Mouse (Mus musculus) splenic B cell, adult 2 months (primary cell): ENCODE measurements around the gene Bdnf.

Experiments used
- DNase-seq: peaks from one replicate; pipeline ENCODE4 v3.0.0-alpha.2; 2011; ENCODE audit warnings: low read depth, low spot score
- H3K27me3 ChIP-seq: 2 replicates; pipeline ENCODE4 v1.6.1; 2012; ENCODE audit warnings: mild to moderate bottlenecking, low read length, moderate library complexity, mixed read lengths; ENCODE audit not compliant: control insufficient read depth, poor library complexity, insufficient read depth, severe bottlenecking
- H3K36me3 ChIP-seq: 2 replicates; pipeline ENCODE4 v1.6.1; 2012; ENCODE audit warnings: mild to moderate bottlenecking, low read length, moderate library complexity, mixed read lengths; ENCODE audit not compliant: control insufficient read depth, poor library complexity, insufficient read depth, severe bottlenecking

Bdnf gene

GRCm38 (mm10) chr2:109734666-109735065 lies 60.2 kb downstream of the Bdnf start:
- Histone ChIP-seq H3K27me3 (no peaks in the 10 kb centered on the region), H3K36me3 (no peaks in the 10 kb centered on the region)
- DNase-seq, result no peak

DNA sequence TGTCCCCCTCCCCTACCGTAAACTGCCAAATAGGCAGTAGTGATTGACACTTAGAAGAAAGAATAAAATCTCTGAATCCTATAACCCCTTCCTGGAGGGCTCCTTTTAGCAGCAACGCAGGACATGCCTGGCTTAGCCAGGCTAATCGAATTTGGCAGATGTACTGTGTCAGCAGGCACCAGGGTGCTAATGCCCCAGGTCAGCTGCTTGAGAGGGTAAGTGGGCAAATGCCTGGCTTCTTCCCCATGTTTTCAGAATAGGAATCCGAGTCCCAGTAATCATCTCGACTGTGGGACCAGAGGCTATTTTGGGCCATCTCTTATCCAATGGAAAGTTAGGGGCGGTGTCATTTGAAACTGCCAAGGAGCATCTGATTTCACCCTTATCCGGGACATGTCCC lies 60.8 kb downstream of the Bdnf start:
- no peak for DNase-seq
- Histone ChIP-seq H3K27me3 (no peaks in the 10 kb centered on the region), H3K36me3 (no peaks in the 10 kb centered on the region)

- no peak for DNase-seq
- Histone ChIP-seq H3K27me3 (no peaks in the 10 kb centered on the region), H3K36me3 (no peaks in the 10 kb centered on the region)
Observed at GRCm38 (mm10) chr2:109736306-109736705, 61.8 kb downstream of the Bdnf start.

DNA sequence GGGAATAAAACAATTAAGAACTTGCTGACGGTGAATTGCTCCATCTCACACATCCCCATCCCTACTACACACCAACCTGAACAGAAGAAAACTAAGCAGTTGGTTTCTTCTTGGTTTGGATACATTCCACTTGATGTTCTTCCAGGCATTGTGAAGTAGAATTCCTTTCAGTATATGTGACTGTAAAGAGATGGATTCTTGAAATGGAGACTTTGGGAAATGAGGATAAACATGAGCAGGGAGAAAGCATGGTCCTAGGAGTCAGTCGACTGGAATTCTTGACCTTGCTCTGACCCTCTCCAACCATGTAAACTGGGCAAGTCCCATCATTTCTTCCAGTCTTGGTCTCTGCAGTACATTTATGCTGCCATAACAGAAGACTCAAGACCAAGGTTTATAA lies 63.8 kb downstream of the Bdnf start:
- Histone ChIP-seq H3K27me3 (no peaks in the 10 kb centered on the region), H3K36me3 (no peaks in the 10 kb centered on the region)
- DNase-seq, result no peak

DNA sequence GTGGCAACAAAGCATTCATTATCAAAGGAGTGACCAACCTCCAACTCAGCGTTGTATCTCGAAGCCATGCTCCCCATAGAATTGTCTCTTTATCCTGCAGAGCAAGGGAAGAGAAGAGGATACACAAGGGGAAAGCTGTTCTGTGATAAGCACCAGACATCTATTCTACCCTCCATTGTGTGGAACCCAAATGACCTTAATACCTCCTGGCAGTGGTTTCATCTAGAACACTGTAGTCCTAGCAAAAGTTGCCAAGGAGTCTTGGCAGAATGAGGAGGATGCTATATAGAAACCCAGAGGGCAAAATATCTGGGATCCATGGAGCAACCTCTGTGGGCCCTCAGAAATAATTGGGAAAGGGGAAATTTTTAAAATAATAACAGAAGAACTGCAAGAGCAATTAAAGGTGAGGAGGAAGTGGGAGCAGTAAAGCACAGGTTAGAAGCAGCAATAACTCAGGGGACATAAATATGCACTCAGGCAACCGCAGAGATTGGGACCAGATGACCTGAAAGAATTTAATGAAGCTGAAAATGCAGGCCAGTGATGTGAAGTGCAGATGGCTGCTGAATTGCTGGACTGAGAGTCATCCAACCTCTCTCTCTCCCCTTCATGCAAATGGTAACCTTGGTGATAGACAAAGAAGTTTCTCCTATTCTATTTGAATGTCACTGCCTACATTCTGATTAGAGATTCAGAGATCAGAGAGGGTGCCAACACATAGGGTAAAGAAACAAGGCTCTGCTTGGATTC lies 68.9 kb downstream of the Bdnf start:
- DNase-seq, result no peak
- Histone ChIP-seq H3K27me3 (no peaks in the 10 kb centered on the region), H3K36me3 (no peaks in the 10 kb centered on the region)

- no peaks in the 10 kb centered on the region for H3K27me3 ChIP-seq
- no peak for DNase-seq
- H3K36me3 ChIP-seq, result no peaks in the 10 kb centered on the region
Observed at GRCm38 (mm10) chr2:109746223-109746622, 71.7 kb downstream of the Bdnf start.

GRCm38 (mm10) chr2:109748412-109748811 lies 73.9 kb downstream of the Bdnf start:
- Histone ChIP-seq H3K27me3 (no peaks in the 10 kb centered on the region), H3K36me3 (no peaks in the 10 kb centered on the region)
- DNase-seq, result no peak

DNA sequence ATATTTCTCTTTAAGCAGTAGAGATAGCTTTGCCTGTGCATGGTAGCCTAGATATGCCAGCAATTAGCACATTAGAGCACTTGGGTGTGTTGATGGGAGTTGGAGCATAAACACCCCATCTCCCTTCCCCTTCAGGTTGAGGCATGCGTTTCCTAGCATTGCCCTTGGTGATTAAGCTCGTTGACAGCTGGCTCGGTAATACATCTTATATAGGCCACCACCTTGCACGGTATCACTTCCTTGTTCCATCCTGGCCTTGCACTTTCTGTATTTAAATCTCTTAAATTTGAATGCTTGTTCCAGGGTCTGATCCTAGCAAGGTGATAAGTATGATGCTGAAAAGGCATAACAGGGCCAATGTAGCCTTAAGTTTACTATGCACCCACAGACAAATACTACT lies 74.3 kb downstream of the Bdnf start:
- no peaks in the 10 kb centered on the region for H3K36me3 ChIP-seq
- no peaks in the 10 kb centered on the region for H3K27me3 ChIP-seq
- no peak for DNase-seq

DNA sequence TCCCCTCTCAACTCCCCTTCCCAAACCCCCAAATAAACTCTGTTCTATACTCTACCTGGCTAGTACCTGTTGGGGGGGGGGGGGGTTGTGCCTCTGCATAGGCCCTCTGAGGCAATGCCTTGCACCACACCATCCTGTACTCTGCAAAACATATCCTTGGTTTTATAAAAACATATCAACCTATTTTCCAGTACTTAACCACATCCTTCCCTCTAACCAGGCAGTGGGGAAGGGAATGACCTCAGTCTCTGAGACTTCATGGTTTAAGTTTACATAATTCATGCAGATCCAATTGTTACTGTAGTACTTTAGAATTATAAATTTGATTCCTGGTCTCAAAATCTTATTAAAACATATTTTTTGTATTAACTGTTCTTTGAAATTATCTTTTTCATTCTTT lies 75.5 kb downstream of the Bdnf start:
- DNase-seq, result no peak
- Histone ChIP-seq H3K27me3 (no peaks in the 10 kb centered on the region), H3K36me3 (no peaks in the 10 kb centered on the region)

GRCm38 (mm10) chr2:109750484-109750883 lies 76.0 kb downstream of the Bdnf start:
- H3K27me3 ChIP-seq, result no peaks in the 10 kb centered on the region
- DNase-seq, result no peak
- no peaks in the 10 kb centered on the region for H3K36me3 ChIP-seq

DNA sequence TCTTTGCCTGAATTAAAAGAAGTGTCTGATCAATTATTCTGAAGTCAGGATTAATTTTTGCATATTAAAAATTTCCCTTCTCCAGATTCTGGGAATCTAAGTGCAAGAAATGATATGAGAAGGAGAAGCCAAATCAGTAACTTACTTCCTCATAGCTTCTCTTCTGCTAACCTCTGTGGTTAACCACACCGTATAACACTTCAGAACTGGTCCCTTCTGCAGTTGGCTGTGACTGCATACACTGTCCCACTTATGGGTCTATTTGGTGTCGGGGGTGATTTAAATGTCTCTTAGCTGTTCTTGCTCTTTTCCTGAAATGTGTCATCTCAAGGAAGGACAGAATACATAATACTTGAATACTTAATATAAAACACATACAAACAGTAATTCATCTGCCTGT lies 81.8 kb downstream of the Bdnf start:
- no peaks in the 10 kb centered on the region for H3K27me3 ChIP-seq
- H3K36me3 ChIP-seq, result no peaks in the 10 kb centered on the region
- no peak for DNase-seq

GRCm38 (mm10) chr2:109766772-109767171 lies 92.3 kb downstream of the Bdnf start:
- H3K36me3 ChIP-seq, result no peaks in the 10 kb centered on the region
- no peak for DNase-seq
- no peaks in the 10 kb centered on the region for H3K27me3 ChIP-seq

DNA sequence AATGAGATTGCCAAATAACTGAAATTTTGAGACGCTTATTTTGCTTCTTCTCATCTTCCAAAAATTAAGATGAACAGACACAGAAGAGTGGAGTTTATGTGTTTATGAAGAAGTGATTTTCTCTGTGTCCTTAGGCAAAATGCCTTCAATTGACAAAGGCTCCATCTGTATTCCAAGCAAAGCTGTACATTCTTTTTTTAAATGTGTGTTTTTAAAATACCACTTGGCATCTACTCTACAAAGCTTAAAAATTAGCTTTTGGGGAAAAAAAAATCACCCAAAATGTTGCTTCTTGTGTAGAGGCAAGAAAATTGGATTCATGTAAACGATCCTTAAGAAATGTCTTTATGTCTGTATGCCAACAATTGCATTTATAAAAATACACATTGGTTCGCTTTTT lies 94.3 kb downstream of the Bdnf start:
- no peak for DNase-seq
- H3K27me3 ChIP-seq, result no peaks in the 10 kb centered on the region
- no peaks in the 10 kb centered on the region for H3K36me3 ChIP-seq

GRCm38 (mm10) chr2:109776374-109776773 lies 101.9 kb downstream of the Bdnf start:
- Histone ChIP-seq H3K36me3 (no peaks in the 10 kb centered on the region), H3K27me3 (no peaks in the 10 kb centered on the region)
- no peak for DNase-seq
